Mouse (Mus musculus) limb, embryonic 11.5 days (tissue): ENCODE measurements around the gene Lamtor5. TPM values are rescaled to one million over a fixed set of nuclear protein-coding genes. Genes with fewer than 3 reads are reported as not detected.

Experiments used
- ATAC-seq: fragments of 200-750 bp; cut with Nextera tagmentation; 2 replicates; pipeline ENCODE4 v1.8.0; 2017; ENCODE audit warnings: low read depth; ENCODE audit not compliant: insufficient number of reproducible peaks, low FRiP score, low TSS enrichment
- DNase-seq: peaks from one replicate; pipeline ENCODE4 v3.0.0-alpha.2; 2015; ENCODE audit warnings: low spot score
- H3K27ac ChIP-seq: fragments of 300-500 bp; sonication (generic); replicated peaks from 2 replicates; pipeline ENCODE4 v1.5.1; 2014; ENCODE audit warnings: low read depth, mild to moderate bottlenecking, low read length
- H3K27me3 ChIP-seq: fragments of 300-500 bp; sonication (generic); 2 replicates; pipeline ENCODE4 v1.6.1; 2014; ENCODE audit warnings: mild to moderate bottlenecking, low read length, mixed read lengths; ENCODE audit not compliant: control insufficient read depth, insufficient read depth
- H3K36me3 ChIP-seq: fragments of 300-500 bp; sonication (generic); 2 replicates; pipeline ENCODE4 v1.6.1; 2014; ENCODE audit warnings: mild to moderate bottlenecking, low read length, moderate library complexity, mixed read lengths; ENCODE audit not compliant: control insufficient read depth, insufficient read depth
- H3K4me1 ChIP-seq: fragments of 300-500 bp; sonication (generic); 2 replicates; pipeline ENCODE4 v1.6.1; 2014; ENCODE audit warnings: low read length, mixed read lengths; ENCODE audit not compliant: control insufficient read depth, insufficient read depth
- H3K4me2 ChIP-seq: fragments of 300-500 bp; sonication (generic); 2 replicates; pipeline ENCODE4 v1.6.1; 2014; ENCODE audit warnings: low read depth, mild to moderate bottlenecking, moderate library complexity; ENCODE audit not compliant: severe bottlenecking
- H3K4me3 ChIP-seq: fragments of 300-500 bp; sonication (generic); 2 replicates; pipeline ENCODE4 v1.5.1; 2014; ENCODE audit warnings: low read depth, low read length
- H3K9ac ChIP-seq: fragments of 300-500 bp; sonication (generic); 2 replicates; pipeline ENCODE4 v1.6.1; 2014; ENCODE audit warnings: mild to moderate bottlenecking, low read length
- H3K9me3 ChIP-seq: fragments of 300-500 bp; sonication (generic); 2 replicates; pipeline ENCODE4 v1.6.1; 2016; ENCODE audit warnings: low read length; ENCODE audit not compliant: control insufficient read depth
- WGBS: fragments of 180-500 bp; shearing (Covaris S2); extraction: QIAGEN DNeasy Blood & Tissue Kit; methylation state at CpG from one replicate; pipeline ENCODE4 v1.1.7; 2014; 5-methylcytosine and 5-hydroxymethylcytosine counted together
- polyA plus RNA-seq: library from polyadenylated mRNA; unstranded; fragments of >200 nt; fragmentation: Nextera tagmentation; extraction: Ambion mirVana; gene quantifications from 2 replicates; pipeline ENCODE4 v1.2.1, GENCODE M21; 2014

The Lamtor5 gene
- polyA plus RNA-seq, 1 experiment from 2014 or later, result 174 TPM

- Histone ChIP-seq H3K27me3 (no peaks in the 10 kb centered on the region), H3K4me3 (no peak overlapping the region), H3K9ac (no peak overlapping the region), H3K4me1 (no peaks in the 10 kb centered on the region), H3K4me2 (no peak overlapping the region), H3K9me3 (no peaks in the 10 kb centered on the region), H3K36me3 (no peaks in the 10 kb centered on the region; the same call in 1 of the 2 replicates), H3K27ac (no peak overlapping the region)
- ATAC-seq (no peak), DNase-seq (no peak)
- 96% methylated on average over 3 of the region's 3 CpGs for WGBS
Measured at GRCm38 (mm10) chr3:107317338-107317737, 38.7 kb downstream of the Lamtor5 start.

GRCm38 (mm10) chr3:107321141-107321540 is 42.5 kb downstream of the Lamtor5 start:
- DNase-seq (no peak), ATAC-seq (no peak)
- Histone ChIP-seq H3K9ac (no peak overlapping the region), H3K9me3 (no peaks in the 10 kb centered on the region), H3K4me3 (no peak overlapping the region), H3K27ac (no peak overlapping the region), H3K4me2 (no peak overlapping the region), H3K36me3 (peaks cover 8% of the 10 kb centered on the region; the same call in 1 of the 2 replicates), H3K4me1 (peaks cover 9% of the 10 kb centered on the region), H3K27me3 (no peaks in the 10 kb centered on the region)
- WGBS, result 96% methylated on average over 2 of the region's 2 CpGs

GRCm38 (mm10) chr3:107321776-107322175 is 43.1 kb downstream of the Lamtor5 start:
- ATAC-seq, result no peak
- H3K4me1 ChIP-seq, result peaks cover 9% of the 10 kb centered on the region
- no peak overlapping the region for H3K27ac ChIP-seq
- H3K27me3 ChIP-seq, result no peaks in the 10 kb centered on the region
- H3K4me2 ChIP-seq, result no peak overlapping the region
- H3K36me3 ChIP-seq, result peaks cover 8% of the 10 kb centered on the region; the same call in 1 of the 2 replicates
- no peak for DNase-seq
- no peak overlapping the region for H3K4me3 ChIP-seq
- H3K9me3 ChIP-seq, result no peaks in the 10 kb centered on the region
- H3K9ac ChIP-seq, result no peak overlapping the region

- H3K27me3 ChIP-seq, result no peaks in the 10 kb centered on the region
- no peaks in the 10 kb centered on the region for H3K9me3 ChIP-seq
- no peak for ATAC-seq
- WGBS, result 96% methylated on average over 1 of the region's 1 CpGs
- no peak overlapping the region for H3K4me3 ChIP-seq
- no peak for DNase-seq
- peaks cover 24% of the 10 kb centered on the region for H3K4me1 ChIP-seq
- no peak overlapping the region for H3K9ac ChIP-seq
- no peak overlapping the region for H3K27ac ChIP-seq
- H3K36me3 ChIP-seq, result peaks cover 19% of the 10 kb centered on the region; the same call in 1 of the 2 replicates
- H3K4me2 ChIP-seq, result no peak overlapping the region
Measured at GRCm38 (mm10) chr3:107326442-107326841, 47.8 kb downstream of the Lamtor5 start.

- H3K9me3 ChIP-seq, result no peaks in the 10 kb centered on the region
- H3K9ac ChIP-seq, result 0 out of 2 replicates have a peak overlapping the region, but pooled peaks have one; percentile 34
- H3K4me2 ChIP-seq, result peak overlapping the region; percentile 87
- peak overlapping the region; percentile 88 for H3K4me3 ChIP-seq
- ATAC-seq (no peak), DNase-seq (no peak)
- H3K27me3 ChIP-seq, result no peaks in the 10 kb centered on the region
- peaks cover 14% of the 10 kb centered on the region; the same call in 1 of the 2 replicates for H3K36me3 ChIP-seq
- H3K4me1 ChIP-seq, result peaks cover 17% of the 10 kb centered on the region
- 70% methylated on average over 28 of the region's 28 CpGs for WGBS
- H3K27ac ChIP-seq, result no peak overlapping the region
Measured at GRCm38 (mm10) chr3:107330503-107331424, 52.1 kb downstream of the Lamtor5 start.

- no peak overlapping the region for H3K27ac ChIP-seq
- H3K4me2 ChIP-seq, result peak overlapping the region; percentile 87
- H3K36me3 ChIP-seq, result peaks cover 11% of the 10 kb centered on the region; the same call in 1 of the 2 replicates
- no peaks in the 10 kb centered on the region for H3K9me3 ChIP-seq
- 27% methylated on average over 17 of the region's 17 CpGs for WGBS
- no peak for ATAC-seq
- DNase-seq, result no peak
- peak overlapping the region; percentile 90 for H3K9ac ChIP-seq
- H3K4me3 ChIP-seq, result peak overlapping the region; percentile 88
- H3K27me3 ChIP-seq, result no peaks in the 10 kb centered on the region
- H3K4me1 ChIP-seq, result peaks cover 17% of the 10 kb centered on the region
Measured at GRCm38 (mm10) chr3:107331746-107332126, 53.1 kb downstream of the Lamtor5 start.

- H3K27ac ChIP-seq, result peak overlapping the region; percentile 97
- peak; percentile 73 for DNase-seq
- peaks cover 11% of the 10 kb centered on the region; the same call in 1 of the 2 replicates for H3K36me3 ChIP-seq
- no peaks in the 10 kb centered on the region for H3K27me3 ChIP-seq
- peaks cover 17% of the 10 kb centered on the region for H3K4me1 ChIP-seq
- H3K4me2 ChIP-seq, result peak overlapping the region; percentile 87
- H3K9me3 ChIP-seq, result no peaks in the 10 kb centered on the region
- peak overlapping the region; percentile 88 for H3K4me3 ChIP-seq
- under 1% methylated on average over 75 of the region's 75 CpGs for WGBS
- peak overlapping the region; percentile 90 for H3K9ac ChIP-seq
- peak; percentile 0; the same call in 1 of the 2 replicates for ATAC-seq
Measured at GRCm38 (mm10) chr3:107332127-107332959, 53.7 kb downstream of the Lamtor5 start.

GRCm38 (mm10) chr3:107332960-107333380 is 54.3 kb downstream of the Lamtor5 start:
- H3K4me2 ChIP-seq, result peak overlapping the region; percentile 24; the same call in 1 of the 2 replicates
- peak overlapping the region; percentile 93 for H3K9ac ChIP-seq
- DNase-seq, result peak; percentile 95
- no peaks in the 10 kb centered on the region for H3K27me3 ChIP-seq
- peak overlapping the region; percentile 88 for H3K4me3 ChIP-seq
- H3K27ac ChIP-seq, result peak overlapping the region; percentile 97
- WGBS, result under 1% methylated on average over 37 of the region's 37 CpGs
- no peaks in the 10 kb centered on the region for H3K9me3 ChIP-seq
- peaks cover 11% of the 10 kb centered on the region; the same call in 1 of the 2 replicates for H3K36me3 ChIP-seq
- peaks cover 17% of the 10 kb centered on the region for H3K4me1 ChIP-seq
- peak; percentile 96 for ATAC-seq
